Mouse (Mus musculus) right cerebral cortex, postnatal 25 days (tissue): Measurements from ENCODE around the gene Zdhhc17.

Experiments used
- DNase-seq: peaks from one replicate; pipeline ENCODE4 v3.0.0; 2022

Zdhhc17 gene

DNA sequence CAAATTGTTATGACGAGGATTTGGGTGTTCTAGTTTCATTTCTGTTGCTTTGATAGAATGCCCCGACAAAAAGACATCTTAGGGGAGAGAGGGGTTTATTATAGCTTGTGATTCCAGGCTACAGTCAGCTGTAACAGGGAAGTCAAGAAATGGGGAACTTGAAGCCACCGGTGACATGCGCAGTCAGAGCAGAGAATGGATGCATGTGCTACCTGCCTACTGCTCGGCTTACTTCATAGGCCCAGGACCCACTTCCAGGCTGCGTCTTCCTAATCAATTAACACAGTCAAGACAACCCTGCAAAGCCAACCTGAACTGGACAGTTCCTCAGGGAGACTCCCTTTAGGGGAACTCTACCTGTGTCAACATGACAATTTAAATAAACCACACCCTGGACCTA, 5.7 kb downstream of the Zdhhc17 start:
- DNase-seq, result no peak

DNA sequence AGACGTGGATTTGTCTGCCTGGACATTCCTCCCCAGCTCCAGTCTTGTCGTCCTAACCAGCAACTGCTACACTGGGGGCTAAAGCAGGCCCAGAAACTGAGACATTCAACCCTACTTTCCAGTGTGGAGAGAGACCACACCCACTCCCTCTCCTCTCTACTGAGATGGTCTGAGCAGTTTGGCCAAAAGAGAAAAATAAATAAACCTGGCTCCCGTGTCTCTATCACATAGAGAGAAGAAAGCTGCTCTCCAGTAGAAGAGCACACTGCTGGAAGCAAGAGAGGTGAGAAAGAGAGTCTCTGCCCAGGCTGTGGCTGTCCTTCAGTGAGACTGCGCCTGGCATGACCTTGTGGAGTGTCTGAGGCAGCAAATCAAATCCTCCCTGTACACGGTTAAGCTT, 10.7 kb downstream of the Zdhhc17 start:
- DNase-seq, result no peak

DNA sequence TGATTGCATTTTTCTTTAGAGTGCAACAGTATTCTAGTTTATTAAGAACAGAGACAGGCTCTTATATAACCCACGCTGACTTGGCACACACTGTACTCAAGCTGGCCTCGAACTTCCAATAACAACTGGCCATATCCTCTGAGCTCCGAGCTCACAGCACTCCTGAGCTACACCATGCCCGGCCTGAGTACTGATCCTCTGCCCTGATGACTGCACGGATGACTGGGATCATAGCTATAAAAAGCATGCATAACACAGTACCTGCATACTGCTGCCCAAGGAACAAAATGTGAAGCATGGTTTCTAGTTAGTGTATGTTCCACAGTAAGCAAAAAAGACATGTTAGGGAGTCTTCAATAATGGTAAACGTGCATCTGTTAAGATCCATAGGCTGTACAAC, 12.8 kb downstream of the Zdhhc17 start:
- no peak for DNase-seq

DNA sequence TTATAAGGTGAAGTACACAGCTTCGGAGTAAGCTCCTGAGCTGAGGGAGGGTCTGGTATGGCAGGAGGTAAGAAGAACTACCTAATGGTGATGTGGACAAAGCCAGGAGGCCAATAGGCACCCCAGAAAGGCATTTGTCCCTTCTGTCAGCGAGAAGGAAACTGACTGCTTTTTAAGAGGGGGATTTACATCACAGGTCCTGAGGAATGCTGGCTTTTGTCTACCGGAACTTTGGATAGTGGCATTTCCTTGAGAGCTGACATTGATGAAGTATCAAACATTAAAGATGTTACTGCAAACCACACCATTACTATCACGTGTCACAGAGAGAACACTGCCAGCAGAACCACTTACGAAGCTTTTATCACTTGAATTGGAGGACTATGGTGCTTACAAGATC, 15.2 kb downstream of the Zdhhc17 start:
- DNase-seq, result no peak

DNA sequence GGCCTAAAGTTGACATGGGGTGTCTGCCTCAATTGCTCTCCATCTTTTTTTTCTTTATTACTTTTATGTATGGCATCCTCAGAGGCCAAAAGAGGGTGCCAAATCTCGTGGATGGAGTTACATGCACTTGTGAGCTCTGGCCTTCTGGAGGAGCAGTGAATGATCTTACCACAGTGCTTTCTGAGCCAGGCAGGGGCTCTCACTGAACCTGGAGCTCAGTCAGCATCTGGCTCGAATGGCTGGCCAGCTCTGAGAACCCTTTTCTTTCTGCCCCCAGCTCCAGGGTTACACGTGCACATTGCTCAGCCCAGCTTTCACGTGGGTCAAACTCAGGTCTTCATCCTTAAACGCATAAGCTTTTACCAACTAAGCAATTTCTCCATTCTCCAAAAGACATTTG, 16.7 kb downstream of the Zdhhc17 start:
- no peak for DNase-seq

DNA sequence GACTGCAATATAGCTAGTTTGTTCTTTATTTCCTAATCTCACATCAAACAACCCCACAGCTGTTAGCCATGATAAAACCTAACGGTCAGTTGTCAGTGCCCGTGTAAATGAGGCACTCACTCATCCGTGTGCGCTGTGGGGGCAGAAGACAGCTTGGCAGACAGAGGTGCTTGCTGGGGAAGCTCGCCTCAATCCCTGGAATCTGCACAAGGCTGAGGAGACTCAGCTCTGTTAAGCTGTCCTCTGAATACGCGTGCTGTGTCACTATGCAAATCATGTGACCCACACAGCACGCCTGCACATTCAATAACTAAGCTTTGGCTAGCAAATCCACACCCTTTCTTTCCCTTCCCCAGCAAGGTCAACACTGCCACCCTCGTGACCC, 17.9 kb downstream of the Zdhhc17 start:
- no peak for DNase-seq

DNA sequence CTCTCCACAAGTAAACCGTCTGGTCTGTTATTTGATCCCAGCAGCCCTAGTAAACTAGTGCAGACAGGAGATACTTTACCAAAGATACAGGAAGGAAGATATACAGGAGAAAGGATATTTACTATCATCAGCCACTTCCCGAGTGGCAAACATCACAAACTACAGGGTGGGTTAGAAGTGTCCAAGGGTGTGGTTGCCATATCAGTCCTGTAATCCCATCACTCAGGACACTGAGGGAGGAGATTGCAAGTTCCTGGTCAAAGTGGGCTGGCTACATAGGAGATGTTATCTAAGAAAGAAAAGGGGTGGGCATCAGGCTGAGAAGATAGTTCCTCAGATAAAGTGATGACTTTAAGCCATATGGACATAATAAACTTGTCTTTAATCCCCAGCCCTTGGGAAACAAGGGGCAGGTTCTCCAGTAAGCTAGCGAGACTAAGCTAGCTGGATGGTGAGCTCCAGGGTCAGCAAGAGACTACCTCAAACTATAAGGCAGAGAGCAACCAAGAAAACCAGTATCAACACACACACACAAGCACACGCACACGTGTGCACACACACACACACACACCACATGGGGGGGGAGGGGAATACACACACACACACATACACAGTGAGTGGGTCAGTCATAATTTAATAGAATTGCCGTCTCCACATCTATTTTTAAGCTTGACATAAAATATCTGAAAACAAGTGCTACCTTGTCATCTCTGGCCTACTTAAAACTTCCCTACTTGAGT, 18.5 kb downstream of the Zdhhc17 start:
- no peak for DNase-seq

DNA sequence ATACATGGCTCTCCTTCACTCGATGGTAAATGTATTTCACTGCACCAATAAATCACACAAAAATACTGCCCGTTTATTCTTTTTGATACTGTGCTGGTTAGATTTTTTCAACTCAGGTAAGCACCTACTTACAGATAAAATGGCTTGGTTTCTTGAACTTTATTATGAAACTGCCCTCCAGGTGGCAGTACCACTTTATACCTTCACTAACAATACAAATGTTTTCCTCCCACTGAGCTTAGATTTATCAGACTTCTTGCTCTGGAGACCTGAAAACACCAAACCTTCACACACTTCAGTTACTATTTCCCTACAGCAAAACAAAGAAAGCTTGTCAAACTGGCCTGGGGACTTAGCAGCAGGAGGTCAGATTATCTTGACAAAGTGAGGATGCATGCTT, 20.2 kb downstream of the Zdhhc17 start:
- no peak for DNase-seq

DNA sequence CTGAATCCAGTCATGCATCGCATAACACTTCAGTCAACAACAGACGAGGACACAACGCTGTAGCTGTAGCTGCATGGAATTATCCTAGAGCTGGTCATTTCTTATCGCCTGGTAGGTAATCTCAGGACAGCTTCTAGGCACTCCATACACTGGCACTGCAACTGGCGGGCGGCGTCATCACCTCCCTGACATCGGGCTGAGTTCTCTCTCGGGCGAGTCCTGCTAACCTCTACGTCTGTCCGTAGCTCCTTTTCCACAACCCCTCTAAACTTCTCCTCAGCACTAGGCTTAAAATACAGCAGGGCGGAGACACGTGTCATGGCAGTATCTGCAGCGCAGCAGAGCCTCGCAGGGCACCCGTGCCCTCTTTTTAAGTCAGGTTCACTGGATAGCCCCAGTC, 23.3 kb downstream of the Zdhhc17 start:
- no peak for DNase-seq

DNA sequence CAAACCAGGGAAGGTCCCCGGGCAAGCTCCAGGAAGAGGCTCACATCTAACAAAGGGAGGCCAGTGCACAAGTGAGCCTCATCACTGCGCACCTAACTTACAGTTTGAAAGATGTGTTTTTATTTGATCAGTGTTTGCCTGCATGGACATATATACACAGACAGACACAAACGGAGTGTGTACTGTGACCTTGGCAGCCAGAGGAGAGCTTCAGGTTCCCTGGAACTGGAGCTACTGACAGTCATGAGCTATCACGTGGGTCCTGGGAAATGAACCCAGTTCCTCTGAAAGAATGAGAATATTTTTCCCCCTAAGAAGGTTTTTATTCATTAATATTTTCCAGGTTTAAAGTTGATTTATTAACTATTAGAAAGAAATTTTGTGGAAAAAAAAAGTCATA, 27.2 kb downstream of the Zdhhc17 start:
- DNase-seq, result no peak

DNA sequence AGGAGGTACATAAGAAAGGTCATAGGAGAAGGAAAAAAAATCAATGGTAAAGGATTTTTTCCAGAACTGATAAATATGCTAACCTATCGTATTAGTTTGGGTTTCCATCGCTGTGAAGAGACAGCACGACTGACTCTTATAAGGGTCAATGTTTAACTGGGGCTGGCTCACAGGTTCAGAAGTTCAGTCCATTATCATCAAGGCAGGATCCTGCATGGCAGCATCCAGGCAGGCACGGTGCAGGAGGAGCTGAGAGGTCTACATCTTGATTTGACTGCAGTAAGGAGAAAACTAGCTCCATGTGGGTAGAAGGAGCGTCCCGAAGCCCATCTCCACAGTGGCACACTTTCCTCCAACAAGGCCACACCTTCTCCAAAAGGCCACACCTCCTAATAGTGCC, 29.5 kb downstream of the Zdhhc17 start:
- no peak for DNase-seq

DNA sequence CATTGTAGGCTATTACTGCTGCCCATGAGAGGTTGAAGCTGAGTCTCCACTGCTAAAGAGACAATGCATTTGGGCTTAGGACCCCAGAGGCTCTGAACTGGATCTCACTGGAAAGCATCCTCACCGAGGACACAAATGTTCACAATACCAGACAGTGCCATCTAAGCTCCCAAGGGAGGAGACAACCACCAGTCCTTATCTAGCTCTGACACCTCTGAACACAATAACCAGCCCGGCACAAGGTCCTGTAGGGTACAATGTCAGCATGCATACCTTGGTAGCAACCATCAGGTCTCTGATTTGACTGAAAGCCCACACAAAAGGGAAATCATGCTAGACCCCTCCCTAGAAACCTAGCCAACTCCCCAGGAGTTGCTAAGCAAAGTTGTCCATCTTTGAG, 30.5 kb downstream of the Zdhhc17 start:
- DNase-seq, result no peak

DNA sequence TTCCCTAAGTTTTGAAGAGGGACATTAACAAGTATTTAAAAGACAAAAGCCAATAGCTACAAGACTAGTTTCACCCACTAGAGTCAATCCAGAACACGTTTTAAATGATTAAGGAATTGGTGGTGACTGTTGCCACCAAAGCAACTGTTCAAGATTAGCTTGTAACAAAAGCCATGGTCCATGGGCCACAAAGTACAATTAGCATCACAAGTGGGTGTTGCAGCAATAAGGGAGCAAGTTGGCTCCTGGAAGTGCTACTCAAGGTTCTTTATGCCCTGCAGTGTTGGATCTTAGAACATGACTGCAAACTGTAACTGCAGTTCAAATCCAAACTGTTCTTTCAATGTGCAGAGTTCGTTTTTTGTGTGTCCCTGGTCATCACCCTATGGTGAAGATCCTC, 32.6 kb downstream of the Zdhhc17 start:
- no peak for DNase-seq

DNA sequence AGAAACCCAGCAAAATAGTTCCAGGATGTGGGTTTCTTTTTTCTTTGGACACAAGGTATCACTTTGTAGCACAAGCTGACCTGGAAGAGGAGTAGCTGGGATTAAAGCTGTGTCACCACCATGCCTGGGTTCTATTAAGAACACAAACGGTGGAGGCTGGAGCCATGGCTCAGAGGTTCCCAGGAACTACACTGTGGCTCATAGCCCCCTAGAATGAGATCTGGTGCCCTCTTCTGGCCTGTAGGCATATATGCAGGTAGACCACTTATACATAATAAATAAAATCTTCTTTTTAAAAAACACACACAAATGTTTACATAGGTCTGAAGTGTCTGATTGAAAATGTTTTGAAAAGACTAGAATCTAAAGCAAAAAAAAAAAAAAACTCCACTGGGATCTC, 33.9 kb downstream of the Zdhhc17 start:
- no peak for DNase-seq

DNA sequence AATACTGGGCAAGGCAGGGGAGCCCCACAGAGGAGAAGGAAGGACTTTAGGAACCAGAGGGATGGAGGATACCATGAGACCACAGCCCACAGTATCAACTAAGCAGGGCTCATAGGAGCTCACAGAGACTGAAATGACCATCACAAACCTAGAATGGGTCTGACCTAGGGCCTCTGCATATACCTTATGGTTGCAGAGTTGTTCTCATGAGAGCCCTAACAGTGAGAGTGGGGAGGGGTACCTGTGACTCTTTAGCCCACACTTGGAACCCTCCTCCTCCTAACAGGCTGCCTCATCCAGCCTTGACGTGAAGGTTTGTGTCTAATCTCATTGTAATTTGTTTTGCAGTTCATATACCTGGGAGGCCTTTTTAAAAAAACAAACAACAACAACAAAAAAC, 35.1 kb downstream of the Zdhhc17 start:
- DNase-seq, result no peak

DNA sequence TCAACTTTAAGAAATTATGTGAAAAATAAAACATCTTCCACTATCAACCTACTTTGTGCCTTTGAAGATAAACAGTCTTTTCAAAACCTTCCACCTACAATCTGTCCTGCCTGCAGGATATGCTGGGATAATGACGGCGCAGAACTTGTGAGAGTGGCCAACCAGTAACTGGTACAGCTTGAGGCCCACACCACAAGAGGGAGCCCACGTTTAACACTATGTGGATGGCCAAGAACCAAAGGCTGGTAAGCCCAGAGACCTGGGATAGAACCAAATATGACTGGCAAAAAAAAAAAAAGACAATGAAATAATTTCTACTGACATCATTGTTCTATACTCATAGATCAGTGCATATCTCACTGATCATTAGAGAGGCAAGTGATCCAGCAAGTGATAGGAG, 35.5 kb downstream of the Zdhhc17 start:
- peak; percentile 38 for DNase-seq

DNA sequence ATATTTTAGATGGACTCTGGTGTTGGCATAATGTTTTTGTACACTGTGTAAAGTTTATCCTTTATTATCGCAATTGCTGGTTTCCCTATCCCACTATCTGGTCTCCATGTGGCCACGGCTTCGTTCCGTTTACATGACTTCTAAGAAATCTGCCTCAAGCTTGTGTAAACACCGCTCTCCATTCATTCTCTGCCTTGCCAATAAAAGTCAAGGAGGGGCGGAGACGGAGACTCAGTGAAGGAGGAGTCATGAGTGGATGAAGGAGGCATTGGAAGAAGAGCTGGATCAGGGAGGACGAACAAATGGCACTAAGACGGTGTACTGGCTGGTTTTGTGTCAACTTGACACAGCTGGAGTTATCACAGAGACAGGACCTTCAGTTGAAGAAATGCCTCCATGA, 37.9 kb downstream of the Zdhhc17 start:
- DNase-seq, result no peak

DNA sequence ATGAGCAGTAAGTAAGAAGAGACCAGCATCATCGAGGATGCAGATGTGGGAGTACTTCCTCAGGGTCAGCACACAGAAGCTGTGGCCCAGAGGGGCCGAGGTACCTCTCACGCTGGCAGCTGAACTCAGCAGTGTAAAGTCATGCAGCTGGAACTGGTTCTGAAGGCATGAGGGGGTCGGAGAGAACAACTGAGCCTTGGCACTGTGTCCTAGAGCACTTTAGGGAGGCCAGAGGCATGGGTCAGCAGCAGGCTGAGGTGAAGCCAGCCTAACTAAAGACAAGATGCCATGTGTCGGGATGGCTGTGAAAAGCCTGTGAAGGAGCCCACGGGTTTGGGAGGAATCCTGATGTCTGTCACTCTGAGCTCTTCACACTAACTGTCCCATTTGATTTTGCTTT, 38.5 kb downstream of the Zdhhc17 start:
- no peak for DNase-seq

DNA sequence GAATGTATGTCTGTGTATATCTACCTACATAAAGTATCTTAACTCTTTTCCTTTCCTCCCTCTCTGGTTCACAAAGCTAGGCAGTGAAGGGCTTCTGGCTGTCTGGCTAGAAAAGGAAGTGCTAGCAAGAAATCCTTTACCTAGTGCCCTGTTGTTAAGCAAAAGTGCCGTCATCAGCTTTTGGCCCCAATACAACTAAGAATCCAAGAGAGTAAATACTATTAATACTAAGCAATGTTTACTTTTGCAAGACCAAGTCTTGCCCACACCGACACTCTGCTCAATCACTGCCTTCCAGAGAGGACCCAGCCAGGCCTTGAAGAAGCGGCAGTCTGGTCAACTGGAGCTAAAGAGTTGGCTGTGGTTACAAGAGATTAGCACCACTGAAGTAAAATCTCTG, 38.9 kb downstream of the Zdhhc17 start:
- DNase-seq, result no peak

DNA sequence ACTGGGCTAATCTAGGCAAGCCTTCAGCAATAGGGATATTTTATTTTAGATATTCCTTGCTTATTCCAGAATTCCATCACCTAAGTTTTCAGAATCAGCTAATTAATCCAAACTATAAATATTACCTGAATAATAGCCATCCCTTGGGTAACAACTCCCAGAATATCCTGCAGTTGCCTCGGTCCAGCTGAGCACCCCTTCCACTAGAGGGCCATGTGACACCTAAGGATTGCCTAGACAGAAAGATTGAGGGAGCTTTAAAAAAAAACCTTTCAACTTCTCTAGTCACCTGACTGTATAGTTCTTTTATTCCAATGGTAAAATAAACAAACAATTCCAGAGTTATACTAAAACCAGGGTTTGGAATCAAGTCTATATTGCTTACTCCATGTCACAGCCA, 47.8 kb downstream of the Zdhhc17 start:
- no peak for DNase-seq

DNA sequence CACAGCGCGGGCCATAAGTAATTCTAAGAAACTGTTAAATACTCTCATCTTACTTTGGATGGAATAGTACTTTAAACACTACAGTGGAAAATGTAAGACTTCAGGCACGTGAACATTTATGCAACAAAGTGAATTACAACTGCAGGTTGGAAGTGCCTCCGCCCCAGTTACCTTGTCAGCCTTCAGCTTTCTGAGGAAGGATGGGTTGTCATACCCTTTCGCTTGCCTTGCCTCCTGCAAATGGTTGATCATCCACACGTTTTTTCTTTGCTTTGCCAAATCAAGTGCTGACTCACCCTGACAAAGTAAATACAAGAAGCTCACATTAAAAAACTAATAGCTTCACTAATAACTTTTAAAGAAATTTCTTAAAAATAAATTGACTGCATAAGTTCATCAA, 49.1 kb downstream of the Zdhhc17 start:
- DNase-seq, result no peak

DNA sequence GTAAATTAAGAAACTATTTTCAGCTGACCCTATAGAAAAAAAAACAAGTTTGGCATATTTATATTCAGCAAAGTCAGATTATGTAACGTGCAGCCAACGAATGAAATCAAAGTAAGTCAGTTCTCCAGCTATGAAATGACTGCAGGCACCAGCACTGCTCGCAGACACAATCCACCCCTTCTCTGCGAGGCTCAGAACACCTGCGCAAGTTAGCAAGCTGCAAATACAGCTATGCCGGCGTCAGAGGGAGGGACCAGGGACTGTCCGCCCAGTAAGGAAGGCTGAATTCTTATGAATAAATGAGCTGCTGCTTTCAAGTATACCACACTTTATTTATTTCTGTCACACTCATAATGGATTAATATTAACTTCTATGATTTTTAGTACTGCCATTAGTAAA, 50.2 kb downstream of the Zdhhc17 start:
- DNase-seq, result no peak

DNA sequence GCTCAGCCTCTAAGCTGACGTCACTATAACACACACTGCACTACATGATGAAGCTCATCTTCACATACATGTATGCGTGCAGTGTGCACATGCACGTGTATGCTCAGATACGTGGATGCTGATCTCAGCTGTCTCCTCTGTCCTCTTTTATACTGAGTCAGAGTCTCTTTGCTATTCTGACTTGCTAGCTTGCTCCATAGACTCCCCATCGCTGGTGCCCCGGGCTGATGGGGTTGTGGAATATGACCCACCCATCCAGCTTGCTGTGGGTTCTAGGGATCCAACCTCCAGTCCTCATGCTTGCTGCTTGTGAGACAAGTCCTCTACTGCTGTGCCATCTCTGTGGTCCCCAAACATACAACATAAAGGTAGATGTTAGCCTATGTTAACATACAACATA, 51.1 kb downstream of the Zdhhc17 start:
- no peak for DNase-seq

DNA sequence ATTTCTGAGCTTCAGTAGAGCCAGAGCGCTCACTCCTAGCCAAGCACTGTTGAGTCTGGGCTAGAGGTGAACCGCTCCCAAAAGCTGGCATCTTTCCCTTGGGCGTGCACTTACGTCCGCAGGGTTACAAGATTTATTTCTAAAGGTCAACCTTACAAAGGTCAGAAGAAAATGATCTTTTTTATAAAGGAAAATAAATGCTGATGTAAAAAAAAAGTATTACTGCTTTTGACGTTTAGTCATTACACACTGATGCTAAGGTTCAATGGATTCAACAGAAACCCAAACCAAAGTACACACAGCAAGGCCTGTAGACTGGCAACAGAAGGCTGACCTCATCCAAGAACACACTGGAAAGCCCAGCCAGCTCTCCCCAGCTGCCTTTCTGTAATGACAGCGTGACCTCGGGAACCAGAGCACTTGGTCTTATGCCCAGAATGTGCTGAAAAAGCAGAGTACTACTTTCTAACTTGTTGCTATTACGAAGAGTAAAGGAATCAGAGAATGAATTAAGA, 56.9 kb downstream of the Zdhhc17 start:
- no peak for DNase-seq

DNA sequence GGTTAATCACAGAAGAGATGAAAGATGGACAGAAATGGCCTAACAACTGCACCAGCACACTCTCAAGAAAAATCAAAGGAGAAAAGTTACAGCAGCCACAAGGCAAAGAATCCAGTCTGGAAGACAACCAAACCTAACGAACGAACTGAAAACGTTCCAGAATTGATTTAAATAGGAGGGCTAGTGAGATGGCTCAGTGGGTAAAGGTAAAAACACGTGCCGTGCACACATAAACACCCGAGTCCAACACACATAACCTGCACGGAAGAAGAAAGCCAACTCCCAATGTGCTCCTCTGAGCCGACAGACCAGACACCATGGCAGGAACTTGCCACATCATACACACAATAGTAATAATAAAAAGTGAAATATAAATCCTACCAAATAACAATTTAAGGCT, 57.7 kb downstream of the Zdhhc17 start:
- no peak for DNase-seq

DNA sequence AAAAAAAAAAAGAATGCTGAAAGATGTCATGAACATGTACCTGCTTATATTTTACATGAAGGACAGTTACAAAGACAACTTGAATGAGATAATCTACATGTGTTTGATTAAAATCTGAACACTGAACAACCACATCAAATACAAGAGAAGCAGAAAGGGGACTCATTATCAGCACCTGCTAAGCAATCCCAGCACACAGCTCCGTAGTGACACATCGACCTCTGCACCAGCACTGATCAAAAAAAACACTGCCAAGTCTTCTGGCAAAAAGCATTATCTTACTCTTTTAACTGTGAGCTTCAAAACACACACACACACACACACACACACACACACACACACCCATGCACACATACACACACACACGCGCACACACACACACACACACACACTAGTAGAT, 58.2 kb downstream of the Zdhhc17 start:
- no peak for DNase-seq
